Mouse (Mus musculus): ENCODE measurements at regions not wholly inside any gene's neighbourhood (a gene's known extent, or its start where the extent isn't known, plus 50 kb on each side); places are given as distances from the start of the nearest gene placed in this dataset.

GRCm38 (mm10) chr2:169204254-169204752, 248.9 kb upstream of the Zfp64 start:
- no peak for TF ChIP-seq CTCF (IDR thresholded peaks at IDR 0.05; ENCODE audit: low read depth)
- no peak for TF ChIP-seq EP300 (IDR thresholded peaks at IDR 0.05; ENCODE audit: low read depth)
